ENCODE assay signal across 9 mouse cellular contexts in genomic region chr15:6714819-6715218, GRCm38 (mm10). TPM values are rescaled to one million over a fixed set of nuclear protein-coding genes. Genes with fewer than 3 reads are reported as not detected.
DNase-seq lines count a peak whose midpoint lies in the region; ATAC-seq and TF ChIP-seq lines count a peak whose summit lies in the region.
"Had no signal": no experiment of that assay in that cellular context is flagged by ENCODE, and none has a peak within 500 bp of the region (broad histone marks: within the 10 kb centered on the region; RNA-seq: fewer than 3 reads in every experiment).

No protein-coding gene starts in this region.

- H3K27ac ChIP-seq in heart, embryonic 13.5 days (replicated peaks), result peak overlapping the region; percentile 77
- no peak overlapping the region for H3K27ac ChIP-seq in lung, embryonic 16.5 days (ENCODE audit: low read length)
- H3K27ac ChIP-seq in liver, embryonic 14.5 days, result no peak overlapping the region; the same call in 1 of the 2 replicates
- H3K27ac ChIP-seq: limb, embryonic 10.5 days had no signal

- WGBS in heart, embryonic 13.5 days, result 12% methylated on average over 7 of the region's 7 CpGs
- WGBS in lung, embryonic 16.5 days, result 35% methylated on average over 7 of the region's 7 CpGs
- 50% methylated on average over 7 of the region's 7 CpGs for WGBS in lung, adult 2 months
- 19% methylated on average over 7 of the region's 7 CpGs for whole genome bisulfite sequencing in liver, embryonic 14.5 days (ENCODE audit: insufficient replicate concordance)

- DNase-seq in heart, adult 18-20 months, result no peak
- no peak for DNase-seq in lung, adult 2 months
- DNase-seq in liver, embryonic 14.5 days (ENCODE audit: low read depth in 3 of 3, low spot score in 3 of 3), result peak in 1 of 3 experiments; percentile 26
- no peak for DNase-seq in urinary bladder, postnatal 10 days (ENCODE audit: low spot score)
- DNase-seq in spleen, postnatal 36 days (ENCODE audit: low spot score in 2 of 2), result no peak
- DNase-seq: midbrain, embryonic 14.5 days had no signal

- H3K9me3 ChIP-seq in heart, embryonic 13.5 days, result no peaks in the 10 kb centered on the region
- H3K9me3 ChIP-seq in lung, embryonic 16.5 days (ENCODE audit: control insufficient read depth, low read length), result 0 out of 2 replicates have a peak, but pooled peaks cover 2% of the 10 kb centered on the region
- H3K9me3 ChIP-seq in liver, embryonic 14.5 days (ENCODE audit: control insufficient read depth, low read length), result no peaks in the 10 kb centered on the region
- H3K9me3 ChIP-seq: limb, embryonic 10.5 days had no signal

- no peaks in the 10 kb centered on the region for H3K27me3 ChIP-seq in heart, embryonic 13.5 days (replicated peaks)
- H3K27me3 ChIP-seq in lung, embryonic 16.5 days (ENCODE audit: control insufficient read depth, insufficient read depth, low read depth, low read length), result no peaks in the 10 kb centered on the region
- no peaks in the 10 kb centered on the region for H3K27me3 ChIP-seq in liver, embryonic 14.5 days (ENCODE audit: control insufficient read depth, insufficient read depth, low read length)

- ATAC-seq in heart, embryonic 13.5 days (ENCODE audit: extremely low read depth, insufficient number of reproducible peaks, low FRiP score, low TSS enrichment), result peak; percentile 37
- peak; percentile 56 for ATAC-seq in lung, embryonic 16.5 days (ENCODE audit: low read depth)
- ATAC-seq in liver, embryonic 14.5 days (ENCODE audit: insufficient read depth), result peak; percentile 72

- no peak for TF ChIP-seq POLR2A in lung, adult 2 months (IDR thresholded peaks at IDR 0.05; ENCODE audit: borderline replicate concordance, extremely low read depth, low read depth, low read length)

- 0 out of 2 replicates have a peak, but pooled peaks cover 4% of the 10 kb centered on the region for H3K36me3 ChIP-seq in heart, embryonic 13.5 days
- no peaks in the 10 kb centered on the region for H3K36me3 ChIP-seq in lung, embryonic 16.5 days (ENCODE audit: control insufficient read depth, insufficient read depth, low read length)
- H3K36me3 ChIP-seq in liver, embryonic 14.5 days (replicated peaks; ENCODE audit: control insufficient read depth, insufficient read depth, low read depth), result no peaks in the 10 kb centered on the region; the same call in 1 of the 2 replicates

- H3K4me1 ChIP-seq in heart, embryonic 13.5 days, result peaks cover 82% of the 10 kb centered on the region
- peaks cover 8% of the 10 kb centered on the region for H3K4me1 ChIP-seq in lung, embryonic 16.5 days (replicated peaks; ENCODE audit: control insufficient read depth, insufficient read depth, low read length)
- peaks cover 15% of the 10 kb centered on the region for H3K4me1 ChIP-seq in lung, adult 2 months (ENCODE audit: control insufficient read depth, insufficient read depth, low read length)
- H3K4me1 ChIP-seq in liver, embryonic 14.5 days (replicated peaks; ENCODE audit: control insufficient read depth in 2 of 2, insufficient read depth in 2 of 2, low read length in 1 of 2), result peaks cover 38 to 41% of the 10 kb centered on the region in 2 experiments

- H3K9ac ChIP-seq in heart, embryonic 13.5 days, result peak overlapping the region; percentile 69
- no peak overlapping the region for H3K9ac ChIP-seq in lung, embryonic 16.5 days (ENCODE audit: low read length)
- H3K9ac ChIP-seq in liver, embryonic 14.5 days (replicated peaks), result 0 out of 2 replicates have a peak overlapping the region, but pooled peaks have one; percentile 28

- H3K4me3 ChIP-seq in heart, embryonic 13.5 days, result peak overlapping the region; percentile 33
- no peak overlapping the region for H3K4me3 ChIP-seq in lung, embryonic 16.5 days (ENCODE audit: low read length)
- H3K4me3 ChIP-seq in lung, adult 2 months (replicated peaks; ENCODE audit: extremely low read depth, low read depth, low read length), result no peak overlapping the region
- H3K4me3 ChIP-seq in liver, embryonic 14.5 days (ENCODE audit: insufficient read depth in 1 of 2, low read depth in 2 of 2, low read length in 2 of 2), result no peak overlapping the region; a peak in 1 of 4 replicates
- H3K4me3 ChIP-seq: limb, embryonic 10.5 days had no signal

- peak overlapping the region; percentile 65 for H3K4me2 ChIP-seq in heart, embryonic 13.5 days
- no peak overlapping the region for H3K4me2 ChIP-seq in lung, embryonic 16.5 days (ENCODE audit: low read depth, low read length)
- peak overlapping the region; percentile 47 for H3K4me2 ChIP-seq in liver, embryonic 14.5 days (ENCODE audit: low read depth)

- no peak for TF ChIP-seq CTCF in lung, adult 2 months (IDR thresholded peaks at IDR 0.05; ENCODE audit: insufficient read depth, low read length)
- no peak for TF ChIP-seq CTCF in liver, embryonic 14.5 days (IDR thresholded peaks at IDR 0.05; ENCODE audit: low read depth)

- TF ChIP-seq EP300 in liver, embryonic 14.5 days (IDR thresholded peaks at IDR 0.05; ENCODE audit: low read depth), result no peak

RNA-seq across cellular contexts. Expression of gene Rictor, which starts 6.6 kb away (rescaled TPM):
- 25.3 and 27.1 TPM in 2 replicates for polyA plus RNA-seq in heart, embryonic 13.5 days (2015; fragmentation: Nextera tagmentation; extraction: Ambion mirVana)
- total RNA-seq in heart, adult 18-20 months (2021), result 10 to 100 TPM; 11.6 to 13.1 TPM
- polyA plus RNA-seq in lung, embryonic 16.5 days (2015; fragmentation: Nextera tagmentation; extraction: Ambion mirVana), result 46.8 and 49.2 TPM in 2 replicates
- polyA plus RNA-seq in lung, adult 2 months (2012; rRNA removed), result 6.2 and 10.3 TPM in 2 replicates
- 3.3 and 4.4 TPM in 2 replicates for polyA plus RNA-seq in liver, embryonic 14.5 days (2012; rRNA removed)
- polyA plus RNA-seq in liver, embryonic 14.5 days (2014; fragmentation: Nextera tagmentation; extraction: Ambion mirVana), result 12.7 and 14.2 TPM in 2 replicates
